In the genomic region with DNA sequence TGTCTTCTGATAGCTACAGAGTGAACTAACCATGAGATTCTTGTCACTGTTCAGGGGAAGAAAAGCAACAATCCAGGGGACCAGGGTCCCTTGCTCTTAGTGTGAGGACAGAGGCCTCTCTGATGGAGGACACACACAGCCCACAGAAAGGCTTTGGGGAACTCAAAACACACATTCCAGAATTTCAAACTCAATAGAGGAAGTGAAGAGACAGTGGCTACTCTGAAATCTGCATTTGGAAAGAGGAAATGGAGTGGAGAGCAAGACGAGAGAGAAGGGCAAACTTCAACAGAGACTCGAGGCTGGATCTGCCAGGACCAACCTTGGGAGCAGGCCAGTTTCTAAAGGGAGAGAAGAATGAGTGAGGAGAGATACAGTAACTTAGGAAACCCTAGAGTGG, we compare ENCODE assay signal across 25 mouse cellular contexts.
DNase-seq lines count a peak whose midpoint lies in the region; ATAC-seq lines count a peak whose summit lies in the region.
"Had no signal": no experiment of that assay in that cellular context is flagged by ENCODE, and none has a peak within 500 bp of the region (broad histone marks: within the 10 kb centered on the region; RNA-seq: fewer than 3 reads in every experiment).

No protein-coding gene starts in this region.

- DNase-seq in layer of hippocampus, adult 9-11 months = peak; percentile 34
- DNase-seq in layer of hippocampus, postnatal 14 days (ENCODE audit: low spot score in 2 of 2) = no peak
- peak; percentile 47 for DNase-seq in A20 (ENCODE audit: low read depth, low spot score)
- peak; percentile 60 for DNase-seq in MEL-GATA-1-ER (ENCODE audit: extremely low read depth, low read depth)
- no peak for DNase-seq in spleen, adult 12 weeks (ENCODE audit: low spot score)
- no peak for DNase-seq in adrenal gland, postnatal 10 days
- DNase-seq: adrenal gland, postnatal 14 days; B cell, adult 2 months; cerebellum, adult 11 months; cerebellum, postnatal 14 days; gastrocnemius, postnatal 10 days; heart, adult 2 months; kidney, postnatal 4 days; right cerebral cortex, adult 18-20 months; right cerebral cortex, postnatal 4 days; thymus, adult 18-20 months; thymus, postnatal 36 days had no signal

- H3K4me3 ChIP-seq in liver, embryonic 15.5 days (replicated peaks) = no peak overlapping the region
- no peak overlapping the region for H3K4me3 ChIP-seq in forebrain, embryonic 12.5 days (replicated peaks)
- H3K4me3 ChIP-seq: embryonic facial prominence, embryonic 12.5 days; heart, adult 2 months; hindbrain, embryonic 12.5 days; limb, embryonic 12.5 days; midbrain, embryonic 10.5 days; neural tube, embryonic 15.5 days had no signal

- no peak overlapping the region for H3K4me2 ChIP-seq in liver, embryonic 15.5 days
- no peak overlapping the region for H3K4me2 ChIP-seq in forebrain, embryonic 12.5 days
- H3K4me2 ChIP-seq: embryonic facial prominence, embryonic 12.5 days; hindbrain, embryonic 12.5 days; limb, embryonic 12.5 days; neural tube, embryonic 15.5 days had no signal

- 18% methylated on average over 2 of the region's 2 CpGs for whole genome bisulfite sequencing in liver, embryonic 15.5 days (ENCODE audit: insufficient replicate concordance)
- 76% methylated on average over 2 of the region's 2 CpGs for WGBS in forebrain, embryonic 12.5 days

- no peaks in the 10 kb centered on the region for H3K36me3 ChIP-seq in liver, embryonic 15.5 days (replicated peaks)
- H3K36me3 ChIP-seq in forebrain, embryonic 12.5 days (replicated peaks) = no peaks in the 10 kb centered on the region
- H3K36me3 ChIP-seq: embryonic facial prominence, embryonic 12.5 days; hindbrain, embryonic 12.5 days; limb, embryonic 12.5 days; midbrain, embryonic 10.5 days; neural tube, embryonic 15.5 days had no signal

- H3K27me3 ChIP-seq in liver, embryonic 15.5 days = no peaks in the 10 kb centered on the region
- H3K27me3 ChIP-seq in forebrain, embryonic 12.5 days = no peaks in the 10 kb centered on the region
- H3K27me3 ChIP-seq: embryonic facial prominence, embryonic 12.5 days; hindbrain, embryonic 12.5 days; neural tube, embryonic 15.5 days had no signal

- H3K27ac ChIP-seq in liver, embryonic 15.5 days (replicated peaks) = 0 out of 2 replicates have a peak overlapping the region, but pooled peaks have one; percentile 48
- no peak overlapping the region for H3K27ac ChIP-seq in forebrain, embryonic 12.5 days
- H3K27ac ChIP-seq: embryonic facial prominence, embryonic 12.5 days; heart, adult 2 months; hindbrain, embryonic 12.5 days; limb, embryonic 12.5 days; midbrain, embryonic 10.5 days; neural tube, embryonic 15.5 days had no signal

- peaks cover 13% of the 10 kb centered on the region; the same call in 1 of the 2 replicates for H3K4me1 ChIP-seq in liver, embryonic 15.5 days (replicated peaks)
- peaks cover 3% of the 10 kb centered on the region; the same call in 1 of the 2 replicates for H3K4me1 ChIP-seq in forebrain, embryonic 12.5 days
- H3K4me1 ChIP-seq: embryonic facial prominence, embryonic 12.5 days; hindbrain, embryonic 12.5 days; limb, embryonic 12.5 days had no signal

- H3K9ac ChIP-seq in liver, embryonic 15.5 days = no peak overlapping the region
- H3K9ac ChIP-seq in forebrain, embryonic 12.5 days = no peak overlapping the region
- H3K9ac ChIP-seq: embryonic facial prominence, embryonic 12.5 days; hindbrain, embryonic 12.5 days; limb, embryonic 12.5 days; neural tube, embryonic 15.5 days had no signal

- no peaks in the 10 kb centered on the region for H3K9me3 ChIP-seq in liver, embryonic 15.5 days (replicated peaks)
- H3K9me3 ChIP-seq in forebrain, embryonic 12.5 days = no peaks in the 10 kb centered on the region
- H3K9me3 ChIP-seq: embryonic facial prominence, embryonic 12.5 days; hindbrain, embryonic 12.5 days; limb, embryonic 12.5 days; midbrain, embryonic 10.5 days; neural tube, embryonic 15.5 days had no signal

- no peak for ATAC-seq in liver, embryonic 15.5 days (ENCODE audit: insufficient read depth)
- ATAC-seq in forebrain, embryonic 12.5 days (ENCODE audit: low FRiP score) = no peak
- ATAC-seq: intestine, postnatal 0 days had no signal

Comparison
In these comparisons a context has a peak if more than half of its experiments do, and no peak if none do; other contexts are left out.
1. DNase-seq: peak in layer of hippocampus, adult 9-11 months (single experiment), A20 (single experiment) and MEL-GATA-1-ER (single experiment); none in layer of hippocampus, postnatal 14 days (0 of 2), spleen, adult 12 weeks (single experiment) and adrenal gland, postnatal 10 days (single experiment).